Mouse (Mus musculus) ES-Bruce4 (cell line): ENCODE measurements around the gene Prrg2. TPM values are rescaled to one million over a fixed set of nuclear protein-coding genes. Genes with fewer than 3 reads are reported as not detected.

Experiments used
- H3K27ac ChIP-seq: 2 replicates; pipeline ENCODE4 v1.5.1; 2012; ENCODE audit warnings: low read length, inconsistent platforms; ENCODE audit not compliant: insufficient read depth
- H3K27me3 ChIP-seq: 2 replicates; pipeline ENCODE4 v1.6.1; 2012; ENCODE audit warnings: mild to moderate bottlenecking, low read length, inconsistent platforms; ENCODE audit not compliant: control insufficient read depth, poor library complexity, insufficient read depth, severe bottlenecking
- H3K36me3 ChIP-seq: 2 replicates; pipeline ENCODE4 v1.6.1; 2012; ENCODE audit warnings: inconsistent platforms, mild to moderate bottlenecking, low read length, moderate library complexity; ENCODE audit not compliant: control insufficient read depth, poor library complexity, insufficient read depth, severe bottlenecking
- H3K4me1 ChIP-seq: one replicate; pipeline ENCODE4 v1.8.1; 2011; ENCODE audit warnings: low read length; ENCODE audit not compliant: control insufficient read depth, insufficient read depth
- H3K4me3 ChIP-seq: 2 replicates; pipeline ENCODE4 v1.5.1; 2011; ENCODE audit warnings: low read depth, mild to moderate bottlenecking, low read length
- H3K9ac ChIP-seq: 2 replicates; pipeline ENCODE4 v1.6.1; 2012; ENCODE audit warnings: low read depth, mild to moderate bottlenecking, inconsistent platforms; ENCODE audit not compliant: poor library complexity, severe bottlenecking
- H3K9me3 ChIP-seq: replicated peaks from 2 replicates; pipeline ENCODE4 v1.6.1; 2012; ENCODE audit warnings: mild to moderate bottlenecking, low read length, inconsistent platforms; ENCODE audit not compliant: control insufficient read depth, poor library complexity, insufficient read depth, severe bottlenecking
- CTCF ChIP-seq: IDR thresholded peaks from one replicate; pipeline ENCODE4 v1.8.1; 2011; ENCODE audit warnings: low read depth, low read length
- EP300 ChIP-seq: IDR thresholded peaks from 2 replicates; pipeline ENCODE4 v1.6.1; 2011; ENCODE audit warnings: low read depth, low read length; ENCODE audit not compliant: insufficient read depth
- POLR2A ChIP-seq: IDR thresholded peaks from one replicate; pipeline ENCODE4 v1.8.1; 2011; ENCODE audit warnings: low read length; ENCODE audit not compliant: insufficient read depth
- polyA plus RNA-seq: library from polyadenylated mRNA; stranded (reverse); fragments of >200 nt; gene quantifications from 2 replicates; pipeline ENCODE4 v1.2.4, GENCODE M21; 2011; ENCODE audit warnings: low read depth; ENCODE audit not compliant: missing spikeins, insufficient read depth, insufficient read length

Prrg2 gene
- polyA plus RNA-seq, 1 experiment, result 12.0 TPM

DNA sequence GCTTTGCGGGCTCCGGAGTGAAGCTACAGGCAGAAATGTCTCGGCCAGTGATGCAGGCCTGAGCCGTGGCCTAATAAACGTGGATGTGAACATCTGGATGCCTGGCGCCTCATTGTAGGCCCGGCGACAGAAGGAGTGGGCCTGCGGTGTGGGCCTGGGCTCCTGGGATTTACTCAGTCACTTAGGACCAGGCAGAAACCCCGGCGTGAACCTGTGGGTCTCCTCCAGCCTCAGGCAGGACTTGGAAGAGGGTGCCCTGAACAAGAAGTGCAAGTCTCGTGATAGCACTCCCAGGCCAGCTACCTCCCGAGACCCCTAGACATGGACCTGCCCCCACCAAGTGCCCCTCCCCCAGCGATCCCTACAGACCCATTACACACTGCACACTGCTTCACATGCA lies 14.8 kb upstream of the Prrg2 start:
- Histone ChIP-seq H3K27ac (no peak overlapping the region), H3K4me3 (no peak overlapping the region), H3K4me1 (no peaks in the 10 kb centered on the region), H3K9me3 (no peaks in the 10 kb centered on the region), H3K27me3 (no peaks in the 10 kb centered on the region), H3K36me3 (no peaks in the 10 kb centered on the region), H3K9ac (no peak overlapping the region)
- TF ChIP-seq CTCF, result no peak
- TF ChIP-seq EP300, result no peak
- no peak for TF ChIP-seq POLR2A

DNA sequence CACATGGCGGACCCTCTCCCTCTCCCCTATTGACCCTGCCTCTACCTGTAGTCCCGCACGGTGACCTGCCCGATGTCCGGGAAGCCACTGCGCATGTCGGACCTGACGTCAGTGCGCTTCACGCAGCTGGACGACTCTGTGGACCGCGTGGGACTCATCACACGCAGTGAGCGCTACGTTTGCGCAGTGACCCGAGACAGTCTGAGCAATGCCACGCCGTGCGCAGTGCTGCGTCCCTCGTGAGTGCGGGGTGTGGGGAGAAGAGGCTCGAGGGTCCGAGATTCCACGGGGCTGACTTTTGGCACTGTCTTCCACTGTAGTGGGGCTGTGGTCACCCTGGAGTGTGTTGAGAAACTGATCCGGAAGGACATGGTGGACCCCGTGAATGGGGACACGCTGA lies 14.0 kb upstream of the Prrg2 start:
- TF ChIP-seq CTCF (no peak), POLR2A (no peak), EP300 (no peak)
- Histone ChIP-seq H3K9ac (peak overlapping the region; percentile 25; the same call in 1 of the 2 replicates), H3K27ac (no peak overlapping the region), H3K4me3 (peak overlapping the region; percentile 57), H3K27me3 (no peaks in the 10 kb centered on the region), H3K4me1 (no peaks in the 10 kb centered on the region), H3K9me3 (no peaks in the 10 kb centered on the region), H3K36me3 (no peaks in the 10 kb centered on the region)

DNA sequence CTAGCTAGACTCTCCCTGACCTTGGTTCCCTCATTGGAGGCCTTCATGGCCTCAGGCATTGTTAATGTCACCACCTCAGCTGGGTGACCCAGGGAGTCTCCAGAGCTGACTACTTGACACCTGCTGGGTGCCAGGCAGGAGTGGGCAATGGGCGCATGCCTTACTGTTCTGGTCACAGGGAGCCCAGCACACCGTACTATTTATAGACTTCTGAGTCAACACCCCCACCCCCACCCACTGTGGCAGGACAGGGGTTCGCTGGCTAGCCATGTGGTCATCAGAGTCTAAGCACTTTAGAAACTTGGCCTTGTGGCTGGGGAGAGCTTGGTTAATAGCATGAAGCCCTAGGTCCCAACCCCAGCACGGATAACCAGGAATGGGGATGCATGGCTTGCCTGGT lies 12.9 kb upstream of the Prrg2 start:
- Histone ChIP-seq H3K9me3 (no peaks in the 10 kb centered on the region), H3K4me1 (no peaks in the 10 kb centered on the region), H3K9ac (no peak overlapping the region), H3K4me3 (no peak overlapping the region), H3K27me3 (no peaks in the 10 kb centered on the region), H3K27ac (no peak overlapping the region), H3K36me3 (no peaks in the 10 kb centered on the region)
- TF ChIP-seq POLR2A (no peak), EP300 (no peak), CTCF (no peak)

DNA sequence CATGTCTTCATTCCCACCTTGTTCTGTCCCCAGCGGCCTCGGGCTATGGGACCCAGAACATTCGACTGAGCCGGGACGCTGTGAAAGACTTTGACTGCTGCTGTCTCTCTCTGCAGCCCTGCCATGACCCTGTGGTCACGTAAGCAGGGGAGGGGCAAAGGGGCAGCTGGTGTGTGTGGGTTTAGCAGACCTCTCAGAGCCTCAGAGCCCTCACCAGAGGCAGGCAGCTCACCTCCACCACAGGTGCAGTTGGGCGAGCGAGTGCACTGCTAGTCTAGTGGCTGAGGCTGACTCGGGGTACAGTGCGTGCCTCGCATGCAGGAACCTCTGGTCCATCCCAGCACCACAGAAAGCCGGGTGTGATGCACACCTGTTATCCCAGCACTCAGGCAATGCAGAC lies 11.5 kb upstream of the Prrg2 start:
- H3K27ac ChIP-seq, result no peak overlapping the region
- H3K9me3 ChIP-seq, result no peaks in the 10 kb centered on the region
- no peaks in the 10 kb centered on the region for H3K27me3 ChIP-seq
- H3K4me1 ChIP-seq, result no peaks in the 10 kb centered on the region
- no peaks in the 10 kb centered on the region for H3K36me3 ChIP-seq
- no peak overlapping the region for H3K4me3 ChIP-seq
- H3K9ac ChIP-seq, result no peak overlapping the region
- TF ChIP-seq POLR2A, result no peak
- no peak for TF ChIP-seq EP300
- TF ChIP-seq CTCF, result no peak

DNA sequence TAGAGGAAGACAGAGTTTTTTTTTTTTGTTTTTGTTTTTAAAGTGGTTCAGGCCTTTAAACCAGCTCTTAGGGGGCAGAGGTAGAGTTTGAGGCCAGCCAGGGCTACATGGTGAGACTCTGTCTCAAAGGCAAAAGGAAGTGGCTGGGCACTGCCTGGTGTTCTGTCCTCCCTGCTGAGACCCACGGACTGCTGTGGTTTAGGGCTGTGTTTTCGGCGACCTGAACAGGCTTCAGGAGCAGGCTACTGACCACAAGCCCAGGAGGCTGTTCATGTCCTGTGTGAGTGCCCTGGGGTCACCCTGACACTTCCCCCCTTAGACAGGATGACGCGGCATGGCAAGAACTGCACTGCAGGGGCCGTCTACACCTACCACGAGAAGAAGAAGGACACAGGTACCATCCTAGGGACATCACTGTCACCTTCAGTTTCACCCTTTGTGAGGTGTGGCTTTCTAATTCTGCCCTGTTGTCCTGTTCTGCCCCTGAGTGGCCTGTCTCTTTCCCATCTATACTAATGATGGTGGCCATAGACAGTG lies 10.8 kb upstream of the Prrg2 start:
- Histone ChIP-seq H3K4me3 (no peak overlapping the region), H3K27me3 (no peaks in the 10 kb centered on the region), H3K9ac (no peak overlapping the region), H3K36me3 (no peaks in the 10 kb centered on the region), H3K27ac (no peak overlapping the region), H3K9me3 (no peaks in the 10 kb centered on the region), H3K4me1 (no peaks in the 10 kb centered on the region)
- TF ChIP-seq EP300 (no peak), POLR2A (no peak), CTCF (no peak)

DNA sequence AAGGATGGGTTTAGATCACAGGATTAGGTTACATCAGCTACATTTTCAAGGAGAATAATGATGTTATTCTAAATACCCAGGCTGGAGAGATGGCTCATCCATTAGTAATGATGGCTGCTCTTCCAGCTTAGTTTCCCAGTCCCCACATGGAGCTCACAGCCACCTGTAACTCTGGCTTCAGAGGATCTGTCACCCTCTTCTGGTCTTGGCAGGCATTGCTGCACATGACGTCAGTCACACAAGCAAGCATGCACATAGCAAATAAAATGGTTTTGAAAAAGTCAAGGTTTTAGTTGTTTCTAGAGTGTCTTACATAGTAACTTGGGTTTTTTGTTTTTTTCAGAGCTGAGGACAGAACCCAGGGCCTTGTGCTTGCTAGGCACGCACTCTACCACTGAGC lies 9.8 kb upstream of the Prrg2 start:
- no peak overlapping the region for H3K9ac ChIP-seq
- no peak overlapping the region for H3K27ac ChIP-seq
- H3K36me3 ChIP-seq, result no peaks in the 10 kb centered on the region
- TF ChIP-seq CTCF, result peak; percentile 82
- no peak for TF ChIP-seq EP300
- no peak for TF ChIP-seq POLR2A
- no peaks in the 10 kb centered on the region for H3K27me3 ChIP-seq
- no peak overlapping the region for H3K4me3 ChIP-seq
- no peaks in the 10 kb centered on the region for H3K9me3 ChIP-seq
- H3K4me1 ChIP-seq, result no peaks in the 10 kb centered on the region
